Mouse (Mus musculus): Measurements from ENCODE around the gene Trim65. TPM values are rescaled to one million over a fixed set of nuclear protein-coding genes. Genes with fewer than 3 reads are reported as not detected.

Gene Trim65
- total RNA-seq, 2 experiments from 2014 or later, result 6.3 to 8.1 TPM

DNA sequence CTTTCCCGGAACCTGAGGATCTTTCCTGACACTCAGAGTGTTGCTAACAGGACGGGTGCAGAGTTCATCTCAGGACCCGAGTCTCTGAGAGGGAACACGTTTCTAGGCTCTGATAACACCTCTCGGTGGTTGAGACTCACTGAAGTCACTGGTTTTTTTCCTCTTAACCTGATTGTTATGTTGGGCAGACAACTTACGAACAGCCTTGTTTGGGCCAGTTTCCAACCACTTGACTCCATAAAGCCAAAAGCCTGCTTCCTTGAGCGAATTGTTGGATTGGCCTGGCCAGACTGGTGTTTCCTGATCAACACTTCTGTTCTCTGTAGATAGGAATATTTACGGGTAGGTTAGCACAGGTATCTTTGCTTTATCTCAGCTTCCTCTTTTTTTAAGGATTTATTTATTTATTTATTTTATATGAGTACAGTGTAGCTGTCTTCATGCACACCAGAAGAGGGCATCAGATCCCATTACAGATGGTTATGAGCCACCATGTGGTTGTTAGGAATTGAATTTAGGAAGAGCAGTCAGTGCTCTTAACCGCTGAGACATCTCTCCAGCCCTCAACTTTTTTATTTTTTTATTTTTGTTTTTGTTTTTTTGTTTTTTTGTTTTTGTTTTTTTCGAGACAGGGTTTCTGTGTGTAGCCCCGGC lies 42.1 kb downstream of the Trim65 start:
- DNase-seq, result no peak

DNA sequence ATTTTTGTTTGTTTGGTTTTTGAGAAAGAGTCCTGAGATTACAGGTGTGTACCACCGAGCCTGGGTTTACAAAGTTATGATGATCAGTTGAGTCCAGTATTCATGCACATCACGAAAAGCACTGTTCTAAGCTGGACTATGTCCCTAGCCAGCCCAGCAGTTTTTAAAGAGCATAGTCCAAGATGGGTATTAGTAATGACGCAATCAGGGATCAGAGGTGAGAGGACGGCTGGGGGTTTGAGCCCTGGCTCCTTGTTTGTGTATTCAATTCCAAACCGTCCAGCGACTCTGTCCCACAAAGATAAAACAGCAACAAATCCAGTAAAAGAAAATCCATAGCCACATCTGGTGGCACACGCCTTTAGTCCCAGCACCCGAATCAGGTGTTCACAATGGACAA lies 42.7 kb downstream of the Trim65 start:
- DNase-seq, result no peak

DNA sequence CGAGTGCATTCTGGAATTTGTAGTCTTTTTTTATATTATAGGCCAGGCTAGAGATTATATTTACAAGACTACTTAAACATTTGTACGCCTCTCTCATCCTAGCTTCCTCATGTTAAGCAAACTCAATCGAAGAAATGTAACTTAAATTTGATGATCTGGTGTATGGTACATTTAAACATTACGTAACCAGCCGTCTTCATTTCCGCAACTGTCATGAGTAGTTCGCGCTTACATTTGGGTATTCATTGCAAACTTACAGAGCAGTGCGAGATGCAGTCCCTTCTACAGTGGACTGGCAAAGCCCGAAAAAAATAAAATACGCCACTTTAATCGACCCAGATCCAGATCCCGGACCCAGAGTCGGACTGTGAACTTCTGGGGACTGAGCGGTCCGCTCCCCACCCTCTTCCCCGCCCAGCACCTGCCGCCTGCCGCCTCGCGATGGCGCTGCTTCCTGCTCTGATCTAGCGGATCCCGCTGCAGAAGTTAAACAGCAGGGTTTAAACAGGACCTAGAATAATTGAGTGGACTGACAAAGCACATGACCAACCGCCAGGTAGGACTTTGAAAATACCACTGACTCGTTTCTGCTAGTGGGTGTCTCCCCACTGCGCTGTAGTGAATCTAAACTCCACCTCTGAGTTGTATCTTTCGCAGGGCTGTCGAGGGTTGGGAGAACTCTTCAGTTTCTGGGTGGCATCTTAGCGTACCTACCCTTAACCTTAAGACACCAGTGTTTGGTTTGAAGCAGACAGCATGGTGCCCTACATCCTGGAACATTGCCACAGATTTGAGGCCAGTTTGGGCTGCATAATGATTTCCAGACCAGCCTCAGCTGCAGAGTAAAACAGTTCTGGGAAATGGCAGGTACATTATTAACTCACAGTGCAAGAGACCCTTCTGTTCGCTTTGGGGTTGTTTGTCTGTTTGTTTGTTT lies 43.5 kb downstream of the Trim65 start:
- peak; percentile 93 for DNase-seq

DNA sequence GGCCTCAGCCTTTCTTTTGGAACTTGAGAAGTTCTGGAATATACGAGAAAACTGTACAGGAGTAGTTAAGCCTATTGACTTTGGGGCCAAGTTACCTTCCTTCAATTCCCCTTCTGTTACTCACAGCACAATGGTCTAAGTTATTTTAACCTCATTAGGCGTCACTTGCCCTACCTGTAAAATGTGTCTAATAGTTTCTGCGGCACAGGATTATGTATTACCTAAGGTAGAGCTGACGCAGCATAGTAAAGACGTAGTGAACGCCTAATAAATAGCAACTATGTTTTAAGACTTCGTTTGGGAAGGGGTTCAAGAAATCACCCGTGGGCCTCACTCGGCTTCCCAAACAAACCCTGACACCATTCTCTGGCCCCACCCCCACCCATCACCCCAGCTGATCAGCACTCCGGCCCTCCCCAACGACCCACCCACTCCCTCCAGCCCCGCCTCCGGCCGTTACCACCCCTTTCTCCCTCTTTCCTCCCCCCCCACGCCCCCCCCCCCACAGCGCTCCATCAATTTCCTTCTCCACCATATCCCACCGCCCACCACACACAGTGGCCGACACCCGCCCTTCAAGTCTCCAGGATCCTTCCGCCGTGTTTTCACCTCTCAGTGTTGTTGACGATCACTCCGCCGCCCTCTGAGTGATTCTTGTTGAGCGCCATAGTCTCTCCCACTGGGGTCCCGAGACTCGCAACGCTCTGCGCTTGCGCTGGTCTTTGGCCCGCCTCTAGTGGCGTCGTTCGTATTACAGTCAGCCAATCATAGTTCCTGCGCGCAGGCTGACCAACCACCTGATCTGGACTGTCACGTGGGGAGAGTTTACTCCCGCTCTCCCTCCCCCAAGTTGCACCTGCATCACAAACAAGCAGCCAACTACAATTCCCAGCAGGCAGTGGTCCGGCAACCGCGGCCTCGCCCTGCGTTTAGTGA lies 44.4 kb downstream of the Trim65 start, which contains the start of gene Wbp2:
Gene Wbp2, minus strand, starts transcription at position 738 of the 936 bp plus-strand sequence.
- DNase-seq, result peak; percentile 97

DNA sequence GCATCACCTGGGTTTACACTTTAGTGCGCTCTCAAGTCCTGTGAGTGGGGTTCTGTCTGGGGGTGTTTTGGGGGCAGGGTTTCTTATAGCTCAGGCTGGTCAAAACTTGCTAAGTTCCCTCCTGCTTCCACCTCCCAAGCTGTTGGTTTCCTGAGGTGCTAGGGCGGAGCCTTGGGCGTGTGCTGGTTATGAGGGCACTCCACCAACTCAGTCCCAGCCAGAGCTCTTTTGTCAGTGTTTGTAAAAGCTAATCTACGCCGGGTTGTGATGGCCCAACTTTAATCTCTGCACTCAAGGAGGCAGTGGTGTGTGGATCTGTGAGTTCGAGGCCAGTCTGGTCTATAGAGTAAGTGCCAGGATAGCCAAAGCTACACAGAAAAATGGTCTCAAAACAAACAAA lies 46.8 kb downstream of the Trim65 start:
- no peak for DNase-seq

DNA sequence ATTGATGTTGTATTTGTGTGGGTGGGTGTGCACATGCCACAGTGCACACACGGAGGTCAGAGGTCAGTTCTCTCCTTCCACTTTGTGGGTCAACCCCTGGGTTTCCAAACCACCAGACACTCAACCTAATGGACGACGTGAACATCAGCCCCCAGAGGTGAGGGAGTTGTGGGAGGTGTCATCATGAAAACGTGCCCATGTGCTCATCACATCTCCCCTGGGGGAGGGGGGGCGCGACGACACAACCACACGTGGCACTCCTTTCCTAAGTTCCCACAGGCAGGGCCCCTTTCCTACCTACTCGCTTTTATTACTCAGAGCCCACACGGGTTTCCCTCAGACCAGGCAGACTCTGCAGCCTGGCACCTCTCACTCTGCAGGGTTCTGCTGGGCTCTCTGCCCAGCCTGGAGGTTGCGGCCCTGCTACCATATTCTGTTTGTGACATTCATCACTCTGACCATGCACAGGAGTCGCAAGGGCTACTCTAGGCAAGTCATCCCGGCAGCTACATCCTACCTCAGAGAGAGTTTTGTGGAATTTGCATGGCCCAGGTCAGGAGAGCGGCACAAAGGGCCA lies 47.7 kb downstream of the Trim65 start:
- DNase-seq, result no peak

DNA sequence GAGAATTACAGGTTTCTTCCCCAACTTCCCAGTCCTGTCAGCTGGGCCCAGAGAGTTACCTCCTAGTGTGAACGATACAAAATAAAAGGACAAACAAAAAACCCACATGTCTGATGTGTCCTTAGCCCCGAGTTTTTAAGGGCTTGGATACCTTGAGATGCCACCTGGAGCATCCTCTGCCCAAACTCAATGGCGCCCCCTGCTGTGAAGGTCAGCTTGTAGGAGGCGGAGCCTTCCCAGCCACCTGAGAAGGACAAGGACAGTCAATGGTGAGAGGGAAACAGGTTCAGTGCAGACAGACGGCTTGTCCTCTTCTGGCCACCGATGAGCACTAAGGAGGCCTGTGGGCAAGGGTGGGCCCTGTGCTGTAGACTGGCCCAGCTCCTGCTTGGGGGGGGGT lies 49.8 kb downstream of the Trim65 start:
- DNase-seq, result peak; percentile 72

DNA sequence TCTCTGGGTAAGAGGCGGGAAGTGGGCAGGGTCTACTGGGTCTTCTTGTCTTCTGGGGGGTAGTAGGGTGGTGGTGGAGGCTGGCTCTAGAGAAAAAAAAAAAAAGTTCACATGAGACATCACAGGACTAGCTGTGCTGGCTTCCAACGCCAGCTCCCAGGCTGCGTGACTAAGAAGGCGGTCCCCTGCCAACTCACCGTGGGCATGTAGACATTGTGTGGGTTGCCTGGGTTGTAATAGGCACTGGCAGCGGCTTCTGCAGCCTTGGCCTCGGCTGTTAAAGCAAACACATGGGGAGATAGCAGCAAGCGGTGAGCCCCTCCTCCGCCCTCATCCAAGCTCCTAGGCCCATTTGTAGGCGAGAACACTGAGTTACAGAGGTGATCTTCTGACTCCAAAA lies 51.4 kb downstream of the Trim65 start:
- peak; percentile 53 for DNase-seq

DNA sequence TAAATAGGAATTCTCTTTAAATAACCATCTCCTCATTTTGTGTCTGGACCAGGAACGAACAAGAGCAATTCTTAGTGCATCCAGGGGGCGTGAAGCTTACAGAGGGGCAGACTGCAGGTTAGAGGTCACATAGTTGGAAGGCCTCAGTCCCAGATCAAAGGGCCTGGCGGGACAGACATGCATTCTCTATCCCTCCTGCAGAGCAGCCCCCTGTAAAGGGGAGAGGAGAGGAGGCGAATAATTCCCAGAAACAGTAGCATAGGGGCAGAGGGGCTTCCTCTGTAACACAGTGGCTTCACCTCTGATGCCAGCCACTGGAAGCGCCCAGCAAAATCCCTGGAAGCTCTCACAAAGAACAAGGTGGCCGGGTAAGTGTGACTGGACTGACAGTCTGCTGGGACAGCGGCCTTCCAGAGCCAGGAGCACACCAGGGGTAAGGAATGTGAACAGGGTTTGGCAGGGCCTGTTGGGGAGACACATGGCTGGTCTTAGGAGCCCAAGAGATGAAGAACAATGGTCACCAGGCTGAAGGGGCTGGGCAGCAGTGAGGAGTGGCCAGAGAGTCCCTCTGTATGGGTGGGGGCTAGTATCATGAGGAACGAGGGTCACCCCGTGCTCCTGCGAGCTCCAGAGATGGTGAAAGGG lies 52.1 kb downstream of the Trim65 start:
- no peak for DNase-seq

DNA sequence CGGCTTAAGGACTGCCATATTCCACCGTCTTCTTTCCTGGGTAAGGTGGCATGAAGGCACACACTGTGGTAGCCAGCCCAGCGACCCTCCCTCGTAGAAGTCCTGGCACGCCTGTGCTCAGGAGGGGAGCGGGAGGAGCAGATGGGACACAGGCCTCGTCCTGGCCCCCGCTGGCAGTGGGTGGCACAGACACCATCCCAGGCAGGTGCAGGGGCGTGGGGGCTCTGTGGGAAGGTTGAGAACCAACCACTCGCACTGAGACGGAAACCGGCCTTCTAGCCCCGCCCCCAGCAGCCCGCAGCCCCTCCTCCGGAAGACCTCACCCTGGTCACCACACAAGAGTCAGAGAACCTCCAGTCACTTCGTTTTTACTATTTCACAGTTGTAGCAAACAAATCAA lies 52.7 kb downstream of the Trim65 start:
- DNase-seq, result peak; percentile 52

DNA sequence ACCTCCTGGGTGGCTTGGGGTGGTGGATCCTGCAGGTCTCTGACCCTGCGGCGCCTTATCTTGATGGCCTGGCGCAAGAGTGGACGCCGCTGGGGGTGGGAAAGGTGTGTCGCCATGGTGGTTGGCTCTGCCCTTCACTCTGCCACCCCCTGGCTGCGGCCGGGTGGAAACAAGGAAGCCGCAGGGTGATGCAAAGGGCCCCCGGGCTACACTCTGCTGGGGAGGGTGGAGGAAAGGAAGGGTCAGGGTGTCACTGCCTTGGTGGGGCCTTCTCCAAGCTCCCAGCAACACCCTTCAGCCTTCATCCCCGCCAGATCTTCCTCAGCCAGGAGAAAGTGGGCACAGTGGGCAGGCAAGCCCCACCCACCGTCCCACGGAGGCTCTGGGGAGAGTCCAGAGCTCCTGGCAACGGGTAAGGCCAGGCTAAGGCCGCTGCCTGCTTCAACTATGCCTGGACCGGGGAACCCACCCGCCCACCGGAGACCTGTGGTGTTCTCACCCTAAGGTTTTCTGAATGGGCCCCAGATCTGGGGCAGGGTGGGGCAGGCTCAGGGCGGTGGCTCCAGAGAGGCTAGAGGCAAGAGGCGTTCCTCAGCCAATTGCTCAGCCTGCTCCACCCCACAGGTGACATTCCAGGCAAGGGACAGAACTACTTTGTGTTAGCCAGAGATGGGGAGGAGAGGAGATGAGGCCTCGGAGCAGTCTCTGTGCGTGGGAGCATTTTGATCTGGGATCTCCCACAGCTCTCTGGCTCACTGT lies 53.3 kb downstream of the Trim65 start, which contains the start of gene Unc13d:
Gene Unc13d, minus strand, starts transcription at position 516 of the 759 bp plus-strand sequence.
- DNase-seq, result no peak

DNA sequence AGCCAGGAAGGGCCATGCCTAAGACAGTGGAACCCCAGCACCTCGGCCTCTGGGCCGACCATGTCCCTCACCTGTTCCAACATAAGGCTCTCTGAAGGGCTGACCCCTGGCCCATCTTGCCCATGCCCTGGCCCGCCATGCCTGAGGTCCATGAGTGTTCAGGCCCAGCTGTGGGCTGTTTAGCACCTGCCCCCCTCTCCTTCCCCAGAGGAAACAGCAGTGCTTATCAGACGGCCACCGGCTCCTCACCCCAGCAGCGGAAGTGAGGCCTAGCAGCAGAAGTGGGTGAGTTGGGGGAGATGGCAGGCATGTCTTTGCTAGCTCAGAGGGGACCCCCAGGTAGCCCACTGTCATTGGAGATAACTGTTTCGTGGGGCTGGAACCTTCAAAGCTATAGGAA lies 54.1 kb downstream of the Trim65 start:
- no peak for DNase-seq

DNA sequence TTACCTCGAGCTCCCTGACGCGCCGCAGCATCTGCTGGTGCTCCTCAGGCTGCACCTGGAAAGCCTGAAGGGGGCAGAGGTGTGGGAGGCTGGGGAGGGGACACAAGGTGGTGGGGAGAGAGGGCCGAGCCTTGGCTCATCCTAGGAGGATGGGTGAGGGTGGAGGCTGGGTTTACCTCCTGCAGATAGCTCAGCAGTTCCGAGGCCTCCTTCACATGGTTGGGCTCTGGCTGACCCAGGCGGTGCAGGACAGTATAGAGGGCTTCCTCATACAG lies 54.7 kb downstream of the Trim65 start:
- DNase-seq, result no peak

DNA sequence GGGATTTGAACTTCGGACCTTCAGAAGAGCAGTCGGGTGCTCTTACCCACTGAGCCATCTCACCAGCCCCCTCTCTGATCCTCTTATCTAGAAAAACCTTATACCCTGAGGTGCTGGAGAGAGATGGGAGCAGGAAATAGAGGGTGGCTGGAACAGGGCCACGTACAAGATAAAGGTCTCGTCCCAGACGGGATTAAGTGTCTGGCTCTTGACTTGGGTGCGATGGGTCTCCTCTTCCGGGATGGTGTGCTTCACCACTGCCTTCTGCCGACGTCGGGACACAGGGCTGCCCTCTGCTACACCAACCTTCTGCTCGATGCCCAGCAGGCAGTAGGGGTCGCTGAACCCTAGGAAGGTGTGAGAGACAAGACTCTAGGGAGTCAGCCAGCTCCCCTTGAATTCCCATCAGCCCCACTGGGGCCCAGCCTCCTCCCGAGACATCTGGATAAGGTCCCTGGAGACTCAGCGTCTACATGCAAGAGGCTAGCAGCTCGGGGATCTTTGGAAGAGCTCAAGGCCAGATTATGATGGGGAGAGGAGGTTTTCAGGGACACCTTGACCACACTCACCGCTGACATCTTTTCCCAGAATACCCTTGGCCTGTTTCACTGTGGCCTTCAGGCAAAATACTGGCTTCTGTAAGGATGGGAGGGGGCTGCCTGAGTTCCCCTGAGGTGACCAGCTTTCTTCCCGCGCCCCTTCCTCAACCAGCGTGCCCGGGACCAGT lies 55.2 kb downstream of the Trim65 start:
- DNase-seq, result no peak

DNA sequence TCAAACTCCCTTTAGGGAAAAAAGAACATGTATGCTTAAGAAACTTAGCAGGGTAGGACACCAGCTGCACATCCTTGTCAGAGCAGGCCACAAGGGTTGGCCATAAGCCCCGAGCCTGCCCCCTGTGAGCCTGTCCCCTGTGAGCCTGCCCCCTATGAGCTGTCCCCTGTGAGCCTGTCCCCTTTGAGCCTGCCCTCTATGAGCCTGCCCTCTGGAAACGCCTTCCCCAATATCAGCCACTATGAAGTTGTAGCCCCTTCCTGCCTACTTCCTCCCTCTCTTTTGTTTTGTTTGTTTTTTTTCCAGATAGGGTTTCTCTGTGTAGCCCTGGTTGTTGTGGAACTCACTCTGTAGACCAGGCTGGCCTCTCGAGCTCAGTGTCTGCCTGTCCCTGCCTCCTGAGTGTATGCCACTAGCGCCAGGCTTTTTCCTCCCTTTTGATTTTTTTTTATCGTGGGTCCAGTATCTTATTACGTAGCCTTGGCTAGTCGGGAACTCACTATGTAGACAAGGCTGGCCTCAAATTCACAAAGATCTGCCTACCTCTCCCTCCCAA lies 56.4 kb downstream of the Trim65 start:
- no peak for DNase-seq

DNA sequence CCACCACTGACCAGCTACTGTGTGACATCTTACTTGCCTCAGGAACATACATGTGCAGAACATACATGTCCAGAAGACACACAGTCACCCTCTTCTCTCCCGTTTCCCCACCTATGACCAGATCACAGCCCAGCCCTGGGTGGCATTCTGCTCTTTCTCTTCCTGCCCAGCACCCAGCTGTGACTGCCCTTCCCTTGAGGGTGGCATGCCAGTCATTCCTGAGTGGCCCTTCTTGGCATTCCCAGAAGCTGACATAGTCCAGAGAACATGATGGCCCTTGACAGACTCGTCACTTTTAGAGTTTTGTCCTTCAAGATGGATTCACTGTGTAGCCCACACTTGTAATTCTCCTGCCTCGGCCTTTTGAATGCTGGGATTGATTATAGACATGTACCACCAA lies 58.3 kb downstream of the Trim65 start:
- no peak for DNase-seq
